Mouse (Mus musculus): ENCODE results near the gene Gabarap.

GRCm38 (mm10) chr11:69976271-69976670, 14.7 kb upstream of the Gabarap start:
- TF ChIP-seq CTCF (IDR thresholded peaks at IDR 0.05; ENCODE audit: insufficient read depth, low read depth, low read length) (no peak), POLR2A (IDR thresholded peaks at IDR 0.05; ENCODE audit: insufficient read depth, low read depth, low read length) (no peak)

All from olfactory bulb, adult 2 months (tissue).